Mouse (Mus musculus) skeletal muscle tissue, adult 2 months (tissue): ENCODE data around the gene Mtss1l.
"Not testable (repeated sequence)": the region's sequence is repeated elsewhere in the genome, so short reads cannot be mapped to it uniquely, and the experiment has no call there.

ENCODE experiments used
- DNase-seq: peaks from one replicate; pipeline ENCODE4 v3.0.0-alpha.2; 2012; ENCODE audit warnings: low read depth, low spot score

The Mtss1l gene

DNA sequence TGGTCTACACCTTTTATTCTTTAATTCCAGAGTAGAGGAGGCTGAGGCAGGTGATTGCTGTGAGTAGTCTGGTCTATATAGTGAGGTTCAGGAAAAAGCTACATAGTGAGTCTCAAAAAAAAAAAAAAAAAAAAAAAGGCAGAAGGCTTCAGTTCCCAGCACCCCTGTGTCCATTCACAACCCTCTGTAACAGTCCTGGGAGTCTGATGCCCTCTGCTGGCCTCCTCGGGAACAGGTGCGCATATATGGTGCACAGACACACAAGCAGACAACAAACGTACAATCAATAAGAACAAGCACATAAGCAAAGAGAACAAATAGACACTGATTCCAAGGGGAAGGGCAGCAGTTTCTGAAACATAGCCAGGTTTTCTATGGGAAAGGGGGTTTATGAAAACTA lies 55.1 kb downstream of the Mtss1l start:
- no peak for DNase-seq

GRCm38 (mm10) chr8:110779924-110780718 lies 58.8 kb downstream of the Mtss1l start:
- DNase-seq = no peak

- no peak for DNase-seq
These were observed 64.1 kb downstream of the Mtss1l start for GRCm38 (mm10) chr8:110785366-110785765.

GRCm38 (mm10) chr8:110786501-110786900 lies 65.2 kb downstream of the Mtss1l start:
- DNase-seq = not testable (repeated sequence)

GRCm38 (mm10) chr8:110786934-110787333 lies 65.7 kb downstream of the Mtss1l start:
- no peak for DNase-seq

DNA sequence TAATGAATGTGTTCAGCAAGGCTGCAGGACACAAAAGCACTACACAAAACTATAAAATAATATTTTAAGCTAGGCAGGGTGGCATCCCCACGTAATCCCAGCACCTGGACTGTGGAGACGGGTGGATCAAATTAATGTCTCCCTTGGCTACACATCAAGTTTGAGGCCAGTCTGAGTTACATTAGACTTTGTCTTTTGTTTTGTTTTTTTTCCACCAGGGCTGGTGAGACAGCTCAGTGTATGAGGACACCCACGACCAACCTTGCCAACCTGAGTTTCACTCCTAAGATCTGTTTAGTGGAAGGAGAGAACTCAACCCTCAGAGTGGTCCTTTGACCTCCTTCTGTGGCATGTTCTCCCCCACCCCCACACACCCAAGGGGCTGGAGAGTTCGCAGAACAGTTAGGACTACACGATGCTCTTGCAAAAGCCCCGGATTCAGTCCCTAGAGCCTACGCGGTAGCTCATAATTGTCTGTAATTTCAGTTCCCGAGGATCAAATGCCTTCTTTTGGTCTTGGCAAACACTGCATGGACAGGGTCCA lies 66.2 kb downstream of the Mtss1l start:
- no peak for DNase-seq

DNA sequence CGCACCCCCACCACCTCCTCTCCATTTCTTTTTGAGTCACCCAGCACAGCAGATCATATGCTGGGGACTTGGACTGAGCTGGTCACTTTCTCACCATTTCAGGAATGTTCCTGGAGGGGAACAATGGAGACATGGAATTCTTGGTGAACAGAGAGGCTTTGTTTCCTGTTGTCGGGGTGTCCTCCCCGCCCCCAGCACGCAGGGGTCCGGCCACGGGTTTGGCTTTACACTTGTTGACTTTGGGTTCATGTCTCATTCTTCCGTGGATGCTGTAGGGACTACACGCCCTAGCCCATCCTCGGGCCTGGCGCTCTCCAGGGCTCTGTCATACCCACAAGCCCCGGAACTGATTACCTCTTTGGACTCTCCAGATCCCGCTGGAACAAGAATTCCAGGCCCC lies 67.7 kb downstream of the Mtss1l start:
- DNase-seq = no peak

DNA sequence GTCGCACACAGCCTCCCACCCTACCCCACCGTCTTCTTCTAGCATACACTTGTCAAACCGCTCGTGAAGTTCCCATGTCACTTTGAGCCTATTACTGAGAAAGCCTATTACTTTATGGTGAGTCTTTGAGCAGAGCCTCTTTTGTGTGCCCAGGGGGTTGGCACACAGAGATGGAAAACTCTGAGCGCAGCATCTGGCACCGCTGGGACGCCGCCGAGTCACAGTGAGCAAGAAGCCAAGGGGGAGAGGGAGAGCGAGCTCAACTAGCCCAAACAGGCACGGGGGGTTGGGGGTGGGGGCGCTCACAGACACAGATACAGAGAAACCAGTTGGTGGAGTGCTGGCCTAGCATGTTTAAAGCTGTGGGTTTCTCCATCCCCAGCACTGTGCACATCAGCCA lies 68.3 kb downstream of the Mtss1l start:
- DNase-seq = no peak

- DNase-seq = no peak
These were observed 69.0 kb downstream of the Mtss1l start for GRCm38 (mm10) chr8:110790270-110790669.
